Mouse (Mus musculus) neural tube, embryonic 14.5 days (tissue): ENCODE measurements at regions not wholly inside any gene's neighbourhood (a gene's known extent, or its start where the extent isn't known, plus 50 kb on each side); places are given as distances from the start of the nearest gene placed in this dataset.
A peak's percentile ranks its signal among the peaks of the same experiment; 100 is the strongest.
"Not testable (repeated sequence)": the region's sequence is repeated elsewhere in the genome, so short reads cannot be mapped to it uniquely, and the experiment has no call there.

Source experiments
- ATAC-seq: fragments of 200-750 bp; cut with Nextera tagmentation; 2 replicates; pipeline ENCODE4 v1.8.0; 2017; ENCODE audit warnings: low read depth, mild to moderate bottlenecking, moderate TSS enrichment, moderate library complexity
- H3K27ac ChIP-seq: fragments of 300-500 bp; sonication (generic); 2 replicates; pipeline ENCODE4 v1.5.1; 2014; ENCODE audit warnings: low read depth, mild to moderate bottlenecking, control low read depth, low read length, moderate library complexity, mixed read lengths
- H3K27me3 ChIP-seq: fragments of 300-500 bp; sonication (generic); 2 replicates; pipeline ENCODE4 v1.6.1; 2014; ENCODE audit warnings: low read length; ENCODE audit not compliant: control insufficient read depth, insufficient read depth
- H3K36me3 ChIP-seq: fragments of 300-500 bp; sonication (generic); 2 replicates; pipeline ENCODE4 v1.6.1; 2014; ENCODE audit warnings: low read length, mixed read lengths; ENCODE audit not compliant: control insufficient read depth, insufficient read depth
- H3K4me1 ChIP-seq: fragments of 300-500 bp; sonication (generic); 2 replicates; pipeline ENCODE4 v1.6.1; 2014; ENCODE audit warnings: low read length; ENCODE audit not compliant: control insufficient read depth, insufficient read depth
- H3K4me2 ChIP-seq: fragments of 300-500 bp; sonication (generic); 2 replicates; pipeline ENCODE4 v1.6.1; 2014; ENCODE audit warnings: mild to moderate bottlenecking, low read depth, low read length, control low read depth
- H3K4me3 ChIP-seq: fragments of 300-500 bp; sonication (generic); 2 replicates; pipeline ENCODE4 v1.5.1; 2014; ENCODE audit warnings: low read depth, low read length, control low read depth, mixed read lengths
- H3K9ac ChIP-seq: fragments of 300-500 bp; sonication (generic); replicated peaks from 2 replicates; pipeline ENCODE4 v1.6.1; 2014; ENCODE audit warnings: low read depth, mild to moderate bottlenecking, control low read depth, low read length, mixed read lengths
- H3K9me3 ChIP-seq: fragments of 300-500 bp; sonication (generic); 2 replicates; pipeline ENCODE4 v1.6.1; 2016; ENCODE audit warnings: low read length; ENCODE audit not compliant: control insufficient read depth
- WGBS: fragments of 180-500 bp; shearing (Covaris S2); extraction: QIAGEN DNeasy Blood & Tissue Kit; methylation state at CpG from one replicate; pipeline ENCODE4 v1.1.7; 2014; 5-methylcytosine and 5-hydroxymethylcytosine counted together

- H3K27me3 ChIP-seq, H3K4me1 ChIP-seq, H3K9me3 ChIP-seq, H3K4me3 ChIP-seq, H3K36me3 ChIP-seq, H3K27ac ChIP-seq, ATAC-seq, H3K9ac ChIP-seq, H3K4me2 ChIP-seq: not testable (repeated sequence)
- 84% methylated on average over 2 of the region's 2 CpGs for WGBS
Measured at GRCm38 (mm10) chr16:49528618-49529017, 170.4 kb upstream of the Ift57 start.

DNA sequence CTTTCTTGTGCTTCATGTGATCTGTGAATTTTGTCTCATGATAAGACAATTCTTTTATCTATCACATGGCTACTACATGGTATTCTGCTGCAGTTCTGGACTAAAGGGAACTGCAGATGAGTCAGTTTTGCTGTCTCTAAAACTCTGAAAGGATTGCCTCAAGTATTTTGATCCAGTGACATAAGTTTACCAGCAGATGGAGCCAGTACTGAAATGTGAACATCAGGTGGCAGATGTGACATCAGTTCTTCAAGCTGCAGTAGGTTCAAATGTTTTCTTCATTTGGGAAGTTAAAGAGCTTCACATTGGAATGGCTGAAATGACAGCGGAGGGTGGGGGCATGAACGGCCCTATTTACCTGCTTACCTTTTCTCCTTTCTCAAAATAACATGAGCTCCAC, 170.0 kb upstream of the Ift57 start:
- Histone ChIP-seq H3K9ac (no peak overlapping the region), H3K9me3 (no peaks in the 10 kb centered on the region), H3K27ac (no peak overlapping the region), H3K4me3 (no peak overlapping the region), H3K36me3 (no peaks in the 10 kb centered on the region), H3K4me1 (no peaks in the 10 kb centered on the region), H3K4me2 (no peak overlapping the region), H3K27me3 (no peaks in the 10 kb centered on the region)
- no peak for ATAC-seq
- WGBS = 74% methylated on average over 2 of the region's 2 CpGs

- no peak overlapping the region for H3K27ac ChIP-seq
- ATAC-seq = no peak
- WGBS = 91% methylated on average over 5 of the region's 5 CpGs
Measured at GRCm38 (mm10) chr16:49530051-49530450, 169.0 kb upstream of the Ift57 start.

GRCm38 (mm10) chr16:49532071-49532686, 166.9 kb upstream of the Ift57 start:
- 65% methylated on average over 7 of the region's 7 CpGs for WGBS
- H3K4me2 ChIP-seq = no peak overlapping the region
- no peaks in the 10 kb centered on the region for H3K27me3 ChIP-seq
- no peaks in the 10 kb centered on the region for H3K4me1 ChIP-seq
- H3K27ac ChIP-seq = no peak overlapping the region
- H3K9me3 ChIP-seq = no peaks in the 10 kb centered on the region
- no peak for ATAC-seq
- H3K9ac ChIP-seq = no peak overlapping the region
- no peak overlapping the region for H3K4me3 ChIP-seq
- no peaks in the 10 kb centered on the region for H3K36me3 ChIP-seq

More at GRCm38 (mm10) chr16:49530051-49530450, 169.0 kb upstream of the Ift57 start:
- no peaks in the 10 kb centered on the region for H3K4me1 ChIP-seq
- no peak overlapping the region for H3K9ac ChIP-seq
- no peaks in the 10 kb centered on the region for H3K9me3 ChIP-seq
- no peaks in the 10 kb centered on the region for H3K36me3 ChIP-seq
- no peaks in the 10 kb centered on the region for H3K27me3 ChIP-seq
- H3K4me3 ChIP-seq = no peak overlapping the region
- H3K4me2 ChIP-seq = no peak overlapping the region

DNA sequence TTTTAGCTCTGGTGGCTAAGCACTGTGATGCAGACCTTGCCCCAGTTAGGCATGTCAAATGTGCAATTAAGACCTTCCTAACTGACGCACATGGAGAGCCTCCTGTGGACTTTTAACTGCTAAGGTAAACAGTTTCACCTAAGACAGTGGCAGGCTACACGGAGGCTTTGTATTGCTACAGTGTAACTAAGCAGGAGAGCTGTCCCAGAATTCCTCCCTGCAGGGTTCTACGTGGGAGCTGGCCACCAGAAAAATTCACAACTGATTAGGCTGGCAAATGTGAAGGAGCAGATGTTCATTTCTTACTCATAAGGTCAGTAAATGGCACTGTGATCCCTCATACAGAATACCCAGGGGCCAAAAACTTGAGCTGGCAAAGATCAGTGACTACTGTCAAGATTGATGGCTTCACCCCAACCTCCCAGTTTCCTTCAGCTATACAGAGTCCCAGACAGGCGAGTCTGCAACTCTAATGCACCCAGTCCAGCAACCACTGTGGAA, 165.5 kb upstream of the Ift57 start:
- H3K9me3 ChIP-seq = no peaks in the 10 kb centered on the region
- H3K4me3 ChIP-seq = no peak overlapping the region
- H3K27ac ChIP-seq = no peak overlapping the region
- H3K27me3 ChIP-seq = no peaks in the 10 kb centered on the region
- no peak overlapping the region for H3K9ac ChIP-seq
- no peak overlapping the region for H3K4me2 ChIP-seq
- WGBS = 52% methylated on average over 4 of the region's 4 CpGs
- no peaks in the 10 kb centered on the region for H3K4me1 ChIP-seq
- ATAC-seq = no peak
- no peaks in the 10 kb centered on the region for H3K36me3 ChIP-seq

GRCm38 (mm10) chr16:49550231-49550630, 148.8 kb upstream of the Ift57 start:
- Histone ChIP-seq H3K36me3 (no peaks in the 10 kb centered on the region), H3K4me2 (no peak overlapping the region), H3K27me3 (no peaks in the 10 kb centered on the region), H3K4me1 (no peaks in the 10 kb centered on the region), H3K4me3 (no peak overlapping the region), H3K9me3 (no peaks in the 10 kb centered on the region), H3K27ac (no peak overlapping the region), H3K9ac (no peak overlapping the region)
- no peak for ATAC-seq
- 70% methylated on average over 3 of the region's 3 CpGs for WGBS

GRCm38 (mm10) chr16:49570031-49570430, 129.0 kb upstream of the Ift57 start:
- Histone ChIP-seq H3K4me2 (no peak overlapping the region), H3K4me1 (no peaks in the 10 kb centered on the region; the same call in 1 of the 2 replicates), H3K27me3 (no peaks in the 10 kb centered on the region), H3K36me3 (no peaks in the 10 kb centered on the region), H3K9ac (no peak overlapping the region), H3K4me3 (no peak overlapping the region), H3K27ac (no peak overlapping the region), H3K9me3 (no peaks in the 10 kb centered on the region)
- ATAC-seq = no peak
- WGBS = 95% methylated on average over 2 of the region's 2 CpGs

DNA sequence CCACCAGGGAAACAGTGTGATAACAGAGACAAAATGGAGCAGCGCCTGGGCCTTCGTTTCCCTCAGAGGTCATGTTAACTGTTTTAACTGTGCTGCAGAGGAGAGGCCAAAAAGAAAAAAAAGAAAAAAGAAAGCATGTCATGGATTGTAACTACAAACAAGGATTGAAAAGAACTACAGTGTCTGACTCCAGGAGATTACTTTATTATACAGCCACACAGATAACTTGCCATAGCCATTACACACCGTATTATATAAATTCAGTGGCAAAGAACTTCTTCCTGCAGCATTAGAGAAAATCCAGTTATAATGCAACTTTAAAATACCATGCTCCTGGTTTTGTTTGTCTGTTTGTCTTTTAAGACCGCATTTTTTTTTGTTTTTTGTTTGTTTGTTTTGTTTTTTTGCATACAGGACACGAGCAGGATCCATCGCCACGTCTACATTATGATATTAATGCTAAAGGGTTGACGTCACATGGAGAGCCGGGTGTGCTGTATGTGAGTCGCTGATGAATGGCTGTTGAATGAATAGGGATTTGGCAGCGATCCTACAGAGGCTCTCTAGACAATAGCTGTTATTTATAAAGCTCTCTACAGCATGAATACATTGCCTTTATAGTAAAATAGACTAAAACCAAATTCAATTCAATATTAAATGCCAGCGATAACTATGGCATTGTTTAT, 126.4 kb upstream of the Ift57 start:
- Histone ChIP-seq H3K27me3 (no peaks in the 10 kb centered on the region), H3K9me3 (no peaks in the 10 kb centered on the region), H3K27ac (no peak overlapping the region), H3K9ac (no peak overlapping the region), H3K36me3 (no peaks in the 10 kb centered on the region), H3K4me2 (peak overlapping the region; percentile 7; the same call in 1 of the 2 replicates), H3K4me3 (no peak overlapping the region), H3K4me1 (no peaks in the 10 kb centered on the region; the same call in 1 of the 2 replicates)
- ATAC-seq = peak; percentile 92; the same call in 1 of the 2 replicates
- WGBS = 33% methylated on average over 12 of the region's 12 CpGs

DNA sequence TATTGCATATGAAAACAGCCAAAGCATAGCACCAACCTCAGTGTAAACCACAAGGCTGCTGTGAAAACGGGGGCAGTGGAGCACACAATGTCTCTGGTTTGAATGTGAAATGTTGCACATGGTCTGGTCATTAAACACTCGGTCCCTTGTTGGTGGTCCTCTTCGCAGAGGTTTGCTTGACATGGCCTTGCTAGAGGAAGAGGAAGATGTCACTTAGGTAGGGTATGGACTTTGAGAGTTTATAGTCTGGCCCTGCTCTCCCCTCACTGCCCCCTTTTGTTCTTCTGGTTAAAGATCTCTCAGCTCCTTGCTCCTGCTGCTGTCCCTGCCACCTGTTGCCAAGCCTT, 125.9 kb upstream of the Ift57 start:
- peak; percentile 69; the same call in 1 of the 2 replicates for ATAC-seq
- Histone ChIP-seq H3K27me3 (no peaks in the 10 kb centered on the region), H3K4me2 (peak overlapping the region; percentile 7; the same call in 1 of the 2 replicates), H3K36me3 (no peaks in the 10 kb centered on the region), H3K9ac (no peak overlapping the region), H3K9me3 (no peaks in the 10 kb centered on the region), H3K4me1 (no peaks in the 10 kb centered on the region; the same call in 1 of the 2 replicates), H3K27ac (no peak overlapping the region; the same call in 1 of the 2 replicates), H3K4me3 (no peak overlapping the region)
- WGBS = 54% methylated on average over 3 of the region's 3 CpGs
